Mouse (Mus musculus): ENCODE results near the gene Tnk2. TPM values are rescaled to one million over a fixed set of nuclear protein-coding genes. Genes with fewer than 3 reads are reported as not detected.
A peak's percentile ranks its signal among the peaks of the same experiment; 100 is the strongest.

The Tnk2 gene
- polyA plus RNA-seq, 1 experiment from 2014 or later = 12.0 TPM

GRCm38 (mm10) chr16:32669243-32669642 is 25.6 kb downstream of the Tnk2 start:
- Histone ChIP-seq H3K4me2 (no peak overlapping the region), H3K9me3 (no peaks in the 10 kb centered on the region), H3K4me1 (replicated peaks) (no peaks in the 10 kb centered on the region; the same call in 1 of the 2 replicates), H3K9ac (replicated peaks) (no peak overlapping the region), H3K36me3 (peaks cover 80% of the 10 kb centered on the region), H3K27me3 (no peaks in the 10 kb centered on the region), H3K4me3 (replicated peaks) (no peak overlapping the region), H3K27ac (no peak overlapping the region)
- no peak for ATAC-seq (ENCODE audit: insufficient number of reproducible peaks, insufficient read depth, low FRiP score, low TSS enrichment, low read depth)
- 91% methylated on average over 10 of the region's 10 CpGs for WGBS

GRCm38 (mm10) chr16:32670354-32671124 is 26.9 kb downstream of the Tnk2 start:
- Histone ChIP-seq H3K4me1 (replicated peaks) (no peaks in the 10 kb centered on the region; the same call in 1 of the 2 replicates), H3K36me3 (peaks cover 89% of the 10 kb centered on the region), H3K9ac (replicated peaks) (no peak overlapping the region), H3K9me3 (no peaks in the 10 kb centered on the region), H3K27me3 (no peaks in the 10 kb centered on the region), H3K27ac (no peak overlapping the region), H3K4me3 (replicated peaks) (no peak overlapping the region), H3K4me2 (no peak overlapping the region)
- ATAC-seq (ENCODE audit: insufficient number of reproducible peaks, insufficient read depth, low FRiP score, low TSS enrichment, low read depth) = no peak
- WGBS = 90% methylated on average over 10 of the region's 10 CpGs

DNA sequence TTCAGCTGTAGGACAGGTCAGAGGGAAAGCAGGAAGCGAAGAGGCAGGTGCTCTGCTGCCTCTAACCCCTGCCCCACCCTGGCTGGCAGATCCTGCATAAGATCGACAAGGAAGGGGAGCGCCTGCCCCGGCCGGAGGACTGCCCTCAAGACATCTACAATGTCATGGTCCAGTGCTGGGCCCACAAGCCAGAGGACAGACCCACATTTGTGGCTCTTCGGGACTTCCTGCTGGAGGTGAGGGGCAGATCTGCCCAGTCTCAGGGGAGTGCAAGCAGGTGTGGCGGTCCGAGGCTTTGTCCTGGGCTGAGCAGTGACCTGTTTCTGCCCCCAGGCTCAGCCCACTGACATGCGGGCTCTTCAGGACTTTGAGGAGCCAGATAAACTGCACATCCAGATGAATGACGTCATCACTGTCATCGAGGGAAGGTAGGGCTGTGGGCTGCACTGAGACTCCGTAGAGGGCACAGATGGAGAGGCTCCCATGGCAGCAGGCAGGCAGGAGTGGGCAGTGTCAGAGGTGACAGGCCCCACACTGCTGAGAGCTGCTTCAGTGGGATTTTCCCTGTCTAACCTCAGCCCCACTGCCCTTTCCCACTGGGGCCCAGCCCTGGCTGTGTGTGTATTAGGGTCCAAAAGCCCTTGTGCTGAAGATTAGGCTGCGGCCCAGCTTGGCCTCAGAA is 27.7 kb downstream of the Tnk2 start:
- no peak overlapping the region for H3K4me3 ChIP-seq (replicated peaks)
- H3K27me3 ChIP-seq = no peaks in the 10 kb centered on the region
- 89% methylated on average over 13 of the region's 13 CpGs for WGBS
- H3K36me3 ChIP-seq = peaks cover 89% of the 10 kb centered on the region
- peak overlapping the region; percentile 37; the same call in 1 of the 2 replicates for H3K9ac ChIP-seq (replicated peaks)
- no peaks in the 10 kb centered on the region for H3K9me3 ChIP-seq
- H3K27ac ChIP-seq = no peak overlapping the region
- no peaks in the 10 kb centered on the region; the same call in 1 of the 2 replicates for H3K4me1 ChIP-seq (replicated peaks)
- H3K4me2 ChIP-seq = no peak overlapping the region
- ATAC-seq (ENCODE audit: insufficient number of reproducible peaks, insufficient read depth, low FRiP score, low TSS enrichment, low read depth) = no peak

- Histone ChIP-seq H3K9me3 (no peaks in the 10 kb centered on the region), H3K9ac (replicated peaks) (no peak overlapping the region), H3K4me1 (replicated peaks) (no peaks in the 10 kb centered on the region; the same call in 1 of the 2 replicates), H3K4me3 (replicated peaks) (no peak overlapping the region), H3K4me2 (no peak overlapping the region), H3K27ac (no peak overlapping the region), H3K36me3 (peaks cover 98% of the 10 kb centered on the region), H3K27me3 (no peaks in the 10 kb centered on the region)
- ATAC-seq (ENCODE audit: insufficient number of reproducible peaks, insufficient read depth, low FRiP score, low TSS enrichment, low read depth) = no peak
- 88% methylated on average over 7 of the region's 7 CpGs for WGBS
These were observed 28.6 kb downstream of the Tnk2 start for GRCm38 (mm10) chr16:32672250-32672649.

GRCm38 (mm10) chr16:32672861-32673560 is 29.3 kb downstream of the Tnk2 start:
- no peaks in the 10 kb centered on the region for H3K4me1 ChIP-seq (replicated peaks)
- peaks cover 100% of the 10 kb centered on the region for H3K36me3 ChIP-seq
- no peaks in the 10 kb centered on the region for H3K27me3 ChIP-seq
- H3K9ac ChIP-seq (replicated peaks) = no peak overlapping the region
- no peak overlapping the region for H3K27ac ChIP-seq
- no peak overlapping the region for H3K4me2 ChIP-seq
- no peaks in the 10 kb centered on the region for H3K9me3 ChIP-seq
- whole genome bisulfite sequencing = 75% methylated on average over 13 of the region's 13 CpGs
- no peak for ATAC-seq (ENCODE audit: insufficient number of reproducible peaks, insufficient read depth, low FRiP score, low TSS enrichment, low read depth)
- no peak overlapping the region for H3K4me3 ChIP-seq (replicated peaks)

GRCm38 (mm10) chr16:32674121-32674740 is 30.6 kb downstream of the Tnk2 start:
- peaks cover 100% of the 10 kb centered on the region for H3K36me3 ChIP-seq
- H3K9me3 ChIP-seq = no peaks in the 10 kb centered on the region
- H3K4me1 ChIP-seq (replicated peaks) = no peaks in the 10 kb centered on the region
- no peaks in the 10 kb centered on the region for H3K27me3 ChIP-seq
- ATAC-seq (ENCODE audit: insufficient number of reproducible peaks, insufficient read depth, low FRiP score, low TSS enrichment, low read depth) = no peak
- H3K9ac ChIP-seq (replicated peaks) = no peak overlapping the region
- H3K4me2 ChIP-seq = no peak overlapping the region
- no peak overlapping the region for H3K4me3 ChIP-seq (replicated peaks)
- WGBS = 91% methylated on average over 17 of the region's 17 CpGs
- no peak overlapping the region for H3K27ac ChIP-seq

DNA sequence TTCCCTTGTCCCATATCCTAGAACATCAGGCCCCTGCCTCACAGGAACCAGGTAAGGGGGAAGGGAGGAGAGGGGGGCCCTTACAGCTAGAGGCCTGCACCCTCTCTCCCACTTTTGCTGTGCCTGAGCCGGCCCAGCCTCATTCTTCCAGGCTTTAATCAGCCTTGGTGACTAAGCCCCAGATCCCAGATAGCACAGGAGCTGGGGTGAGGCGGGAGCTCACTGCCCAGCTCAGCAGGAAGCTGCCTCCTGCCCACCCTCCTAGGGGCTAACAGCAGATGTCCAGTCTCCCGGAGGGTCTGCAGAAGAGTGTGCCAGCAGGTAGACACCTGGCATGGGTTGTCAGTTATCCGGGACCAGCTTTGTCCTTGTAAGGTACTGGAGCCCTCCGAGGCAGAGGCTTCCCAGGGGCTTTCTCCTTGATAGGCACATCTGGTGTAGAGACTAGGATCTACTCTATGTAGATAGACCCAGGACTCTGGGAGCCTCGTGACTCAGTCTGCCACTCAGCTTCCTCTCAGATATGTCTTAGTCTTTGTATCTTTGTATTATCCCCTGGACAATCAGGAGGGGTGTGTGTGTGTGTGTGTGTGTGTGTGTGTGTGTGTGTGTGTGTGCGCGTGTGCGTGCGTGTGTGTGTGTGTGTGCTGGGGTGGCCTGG is 33.5 kb downstream of the Tnk2 start:
- no peak overlapping the region for H3K27ac ChIP-seq

GRCm38 (mm10) chr16:32677903-32678302 is 34.2 kb downstream of the Tnk2 start:
- H3K27ac ChIP-seq = no peak overlapping the region
- H3K27me3 ChIP-seq = no peaks in the 10 kb centered on the region
- no peak overlapping the region for H3K4me3 ChIP-seq (replicated peaks)
- no peaks in the 10 kb centered on the region for H3K9me3 ChIP-seq
- ATAC-seq (ENCODE audit: insufficient number of reproducible peaks, insufficient read depth, low FRiP score, low TSS enrichment, low read depth) = no peak
- no peaks in the 10 kb centered on the region for H3K4me1 ChIP-seq (replicated peaks)
- H3K36me3 ChIP-seq = peaks cover 94% of the 10 kb centered on the region
- no peak overlapping the region for H3K9ac ChIP-seq (replicated peaks)
- 70% methylated on average over 14 of the region's 14 CpGs for WGBS
- H3K4me2 ChIP-seq = no peak overlapping the region

More for the DNA sequence above, 33.5 kb downstream of the Tnk2 start:
- H3K36me3 ChIP-seq = peaks cover 95% of the 10 kb centered on the region
- 90% methylated on average over 10 of the region's 10 CpGs for WGBS
- no peak for ATAC-seq (ENCODE audit: insufficient number of reproducible peaks, insufficient read depth, low FRiP score, low TSS enrichment, low read depth)
- no peaks in the 10 kb centered on the region for H3K9me3 ChIP-seq
- no peak overlapping the region for H3K4me2 ChIP-seq
- H3K9ac ChIP-seq (replicated peaks) = no peak overlapping the region
- no peaks in the 10 kb centered on the region for H3K27me3 ChIP-seq
- H3K4me1 ChIP-seq (replicated peaks) = no peaks in the 10 kb centered on the region
- no peak overlapping the region for H3K4me3 ChIP-seq (replicated peaks)

DNA sequence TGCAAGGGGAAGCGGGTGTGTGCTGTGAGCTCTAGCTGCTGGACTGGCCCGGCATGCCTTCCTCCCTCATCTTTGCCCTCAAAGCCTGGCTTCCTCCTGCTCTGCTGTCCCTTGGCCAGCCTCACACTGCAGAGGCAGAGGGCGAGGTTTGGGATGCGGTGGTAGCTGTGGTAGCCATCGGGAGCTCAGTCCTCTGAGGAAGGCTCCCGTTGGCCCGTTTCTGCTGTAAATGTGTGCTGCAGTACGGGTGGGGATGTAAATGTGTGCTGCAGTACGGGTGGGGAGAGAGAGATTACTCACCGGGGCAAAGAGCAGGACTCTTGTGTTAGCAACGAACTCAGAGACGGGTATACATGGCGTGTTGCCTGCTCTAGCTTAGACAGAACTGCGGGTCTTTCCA is 35.1 kb downstream of the Tnk2 start:
- H3K36me3 ChIP-seq = peaks cover 92% of the 10 kb centered on the region
- no peaks in the 10 kb centered on the region for H3K27me3 ChIP-seq
- H3K4me3 ChIP-seq (replicated peaks) = no peak overlapping the region
- ATAC-seq (ENCODE audit: insufficient number of reproducible peaks, insufficient read depth, low FRiP score, low TSS enrichment, low read depth) = no peak
- H3K4me2 ChIP-seq = no peak overlapping the region
- no peaks in the 10 kb centered on the region for H3K9me3 ChIP-seq
- no peaks in the 10 kb centered on the region for H3K4me1 ChIP-seq (replicated peaks)
- no peak overlapping the region for H3K9ac ChIP-seq (replicated peaks)
- 90% methylated on average over 14 of the region's 14 CpGs for WGBS
- no peak overlapping the region for H3K27ac ChIP-seq

DNA sequence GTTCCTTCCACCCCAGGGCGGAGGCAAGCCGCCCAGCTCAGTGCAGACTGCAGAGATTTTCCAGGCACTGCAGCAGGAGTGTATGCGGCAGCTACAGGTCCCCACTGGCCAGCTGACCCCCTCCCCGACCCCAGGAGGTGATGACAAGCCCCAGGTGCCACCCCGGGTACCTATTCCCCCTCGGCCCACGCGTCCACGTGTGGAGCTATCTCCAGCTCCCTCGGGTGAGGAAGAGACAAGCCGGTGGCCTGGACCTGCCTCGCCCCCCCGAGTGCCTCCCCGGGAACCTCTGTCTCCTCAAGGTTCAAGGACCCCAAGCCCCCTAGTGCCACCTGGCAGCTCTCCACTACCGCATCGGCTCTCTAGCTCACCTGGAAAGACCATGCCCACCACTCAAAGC is 36.3 kb downstream of the Tnk2 start:
- H3K9me3 ChIP-seq = no peaks in the 10 kb centered on the region
- H3K4me2 ChIP-seq = no peak overlapping the region
- no peaks in the 10 kb centered on the region for H3K27me3 ChIP-seq
- H3K9ac ChIP-seq (replicated peaks) = no peak overlapping the region
- H3K27ac ChIP-seq = no peak overlapping the region
- H3K36me3 ChIP-seq = peaks cover 81% of the 10 kb centered on the region
- 94% methylated on average over 16 of the region's 16 CpGs for WGBS
- no peak overlapping the region for H3K4me3 ChIP-seq (replicated peaks)
- ATAC-seq (ENCODE audit: insufficient number of reproducible peaks, insufficient read depth, low FRiP score, low TSS enrichment, low read depth) = no peak
- no peaks in the 10 kb centered on the region for H3K4me1 ChIP-seq (replicated peaks)

Measured in limb, embryonic 12.5 days (tissue).